Mouse (Mus musculus) A20 (cell line): ENCODE measurements around the gene Ak7.

Source experiments
- DNase-seq: peaks from one replicate; pipeline ENCODE4 v3.0.0-alpha.2; 2011; ENCODE audit warnings: low read depth, low spot score

Ak7 gene

GRCm38 (mm10) chr12:105705799-105706487 is at the start of gene Ak7:
Ak7 (plus strand) TSS chr12:105705976.
- peak; percentile 85 for DNase-seq

GRCm38 (mm10) chr12:105676274-105676673 is 29.5 kb upstream of the Ak7 start:
- DNase-seq, result no peak

- no peak for DNase-seq
Observed at GRCm38 (mm10) chr12:105678211-105678610, 27.6 kb upstream of the Ak7 start.

- DNase-seq, result no peak
Observed at GRCm38 (mm10) chr12:105678762-105679161, 27.0 kb upstream of the Ak7 start.

- peak; percentile 84 for DNase-seq
Observed at GRCm38 (mm10) chr12:105683933-105684901, 21.6 kb upstream of the Ak7 start, which contains the start of gene Gskip. Gskip (plus strand) TSS chr12:105684829.

GRCm38 (mm10) chr12:105685001-105685691 is 20.6 kb upstream of the Ak7 start, which contains the start of gene Atg2b:
Atg2b (minus strand) TSS chr12:105685211.
- DNase-seq, result peak; percentile 97

GRCm38 (mm10) chr12:105686791-105687190 is 19.0 kb upstream of the Ak7 start:
- DNase-seq, result no peak

GRCm38 (mm10) chr12:105687416-105687815 is 18.4 kb upstream of the Ak7 start:
- DNase-seq, result no peak

- no peak for DNase-seq
Observed at GRCm38 (mm10) chr12:105688546-105688945, 17.2 kb upstream of the Ak7 start.

- no peak for DNase-seq
Observed at GRCm38 (mm10) chr12:105689435-105689834, 16.3 kb upstream of the Ak7 start.

GRCm38 (mm10) chr12:105694021-105694420 is 11.8 kb upstream of the Ak7 start:
- DNase-seq, result no peak

- no peak for DNase-seq
Observed at GRCm38 (mm10) chr12:105695848-105696247, 9.9 kb upstream of the Ak7 start.

- DNase-seq, result no peak
Observed at GRCm38 (mm10) chr12:105697104-105697780, 8.5 kb upstream of the Ak7 start.

GRCm38 (mm10) chr12:105700433-105700832 is 5.3 kb upstream of the Ak7 start:
- no peak for DNase-seq

- no peak for DNase-seq
Observed at GRCm38 (mm10) chr12:105718616-105719015, 12.8 kb downstream of the Ak7 start.

GRCm38 (mm10) chr12:105720196-105720595 is 14.4 kb downstream of the Ak7 start:
- DNase-seq, result no peak

- no peak for DNase-seq
Observed at GRCm38 (mm10) chr12:105721452-105722132, 15.8 kb downstream of the Ak7 start.

- peak; percentile 64 for DNase-seq
Observed at GRCm38 (mm10) chr12:105722657-105723056, 16.9 kb downstream of the Ak7 start.

- no peak for DNase-seq
Observed at GRCm38 (mm10) chr12:105724616-105725015, 18.8 kb downstream of the Ak7 start.

GRCm38 (mm10) chr12:105725736-105726135 is 20.0 kb downstream of the Ak7 start:
- no peak for DNase-seq

GRCm38 (mm10) chr12:105727268-105727667 is 21.5 kb downstream of the Ak7 start:
- DNase-seq, result no peak
